Mouse (Mus musculus): ENCODE results near the gene Taf12. TPM values are rescaled to one million over a fixed set of nuclear protein-coding genes. Genes with fewer than 3 reads are reported as not detected.

The Taf12 gene
- polyA plus RNA-seq (2015; fragmentation: Nextera tagmentation; extraction: Ambion mirVana): 31.2 and 34.5 TPM in 2 replicates

GRCm38 (mm10) chr4:132274156-132274862 is at the start of gene Taf12:
TSS of gene Taf12 (plus strand) at chr4:132274375.

GRCm38 (mm10) chr4:132261514-132262357 is 12.4 kb upstream of the Taf12 start, which contains the start of gene Gmeb1:
TSS of gene Gmeb1 (minus strand) at chr4:132261602.

GRCm38 (mm10) chr4:132302939-132303479 is 28.8 kb downstream of the Taf12 start, which contains the start of gene Rab42:
TSS of gene Rab42 (minus strand) at chr4:132303385.

GRCm38 (mm10) chr4:132329115-132329834 is 55.1 kb downstream of the Taf12 start, which contains the start of gene Trnau1ap:
TSS of gene Trnau1ap (minus strand) at chr4:132329538.

Other genes with a start within 250 kb of the Taf12 start
- gene Gm10300, start 199.7 kb upstream of the Taf12 start, polyA plus RNA-seq (2015; fragmentation: Nextera tagmentation; extraction: Ambion mirVana): 0.16 TPM in 1 of 2 replicates, not detected in the other
- 8.5 and 11.2 TPM in 2 replicates for gene Epb41, start 199.1 kb upstream of the Taf12 start, polyA plus RNA-seq (2015; fragmentation: Nextera tagmentation; extraction: Ambion mirVana)
- gene Oprd1, start 129.9 kb upstream of the Taf12 start, polyA plus RNA-seq (2015; fragmentation: Nextera tagmentation; extraction: Ambion mirVana): 0.04 and 0.07 TPM in 2 replicates
- 43.1 and 43.5 TPM in 2 replicates for gene Ythdf2, start 62.1 kb upstream of the Taf12 start, polyA plus RNA-seq (2015; fragmentation: Nextera tagmentation; extraction: Ambion mirVana)
- gene Gmeb1, start 12.8 kb upstream of the Taf12 start, polyA plus RNA-seq (2015; fragmentation: Nextera tagmentation; extraction: Ambion mirVana): 13.6 and 14.6 TPM in 2 replicates
- gene Rab42, start 29.0 kb downstream of the Taf12 start, polyA plus RNA-seq (2015; fragmentation: Nextera tagmentation; extraction: Ambion mirVana): 1.4 and 1.8 TPM in 2 replicates
- gene Trnau1ap, start 55.2 kb downstream of the Taf12 start, polyA plus RNA-seq (2015; fragmentation: Nextera tagmentation; extraction: Ambion mirVana): 35.2 and 40.5 TPM in 2 replicates
- gene Rcc1, start 79.2 kb downstream of the Taf12 start, polyA plus RNA-seq (2015; fragmentation: Nextera tagmentation; extraction: Ambion mirVana): 20.3 and 21.6 TPM in 2 replicates
- 6.8 and 7.3 TPM in 2 replicates for gene Phactr4, start 148.1 kb downstream of the Taf12 start, polyA plus RNA-seq (2015; fragmentation: Nextera tagmentation; extraction: Ambion mirVana)
- 8.7 and 8.8 TPM in 2 replicates for gene Med18, start 189.5 kb downstream of the Taf12 start, polyA plus RNA-seq (2015; fragmentation: Nextera tagmentation; extraction: Ambion mirVana)
- gene Sesn2, start 236.1 kb downstream of the Taf12 start, polyA plus RNA-seq (2015; fragmentation: Nextera tagmentation; extraction: Ambion mirVana): 1.9 and 4.3 TPM in 2 replicates

All from skeletal muscle tissue, postnatal 0 days (tissue).